Mouse (Mus musculus): ENCODE results near the gene Zfp606.

The Zfp606 gene

GRCm38 (mm10) chr7:12478158-12479008 lies at the start of gene Zfp606:
Gene Zfp606 (plus strand): TSS chr7:12478293.
- peak; percentile 91 to 94 for DNase-seq

GRCm38 (mm10) chr7:12479009-12479346 lies 885 bp downstream of the Zfp606 start:
- no peak for DNase-seq

GRCm38 (mm10) chr7:12479525-12479924 lies 1.4 kb downstream of the Zfp606 start:
- no peak for DNase-seq

GRCm38 (mm10) chr7:12483771-12484170 lies 5.7 kb downstream of the Zfp606 start:
- peak in 1 of 2 experiments; percentile 19 for DNase-seq

- no peak for DNase-seq
Measured at GRCm38 (mm10) chr7:12485956-12486355, 7.9 kb downstream of the Zfp606 start.

- no peak for DNase-seq
Measured at GRCm38 (mm10) chr7:12486691-12487090, 8.6 kb downstream of the Zfp606 start.

GRCm38 (mm10) chr7:12510913-12511312 lies 32.8 kb downstream of the Zfp606 start:
- no peak for DNase-seq

- no peak for DNase-seq
Measured at GRCm38 (mm10) chr7:12512217-12512616, 34.1 kb downstream of the Zfp606 start, which contains the start of gene 2900092C05Rik. Gene 2900092C05Rik (plus strand): TSS chr7:12512517.
